In genomic region chr8:103019121-103019520, GRCm38 (mm10) we compare ENCODE assay signal across 8 mouse cellular contexts.
DNase-seq lines count a peak whose midpoint lies in the region; ATAC-seq lines count a peak whose summit lies in the region.

No protein-coding gene starts in this region.

- DNase-seq in cerebellum, postnatal 14 days = peak; percentile 82 to 85
- DNase-seq in cerebellum, adult 11-12 months = no peak
- peak; percentile 8 to 58 for DNase-seq in layer of hippocampus, postnatal 14 days (ENCODE audit: low spot score in 2 of 2)
- no peak for DNase-seq in layer of hippocampus, adult 9-11 months
- DNase-seq in gastrocnemius, postnatal 4 days (ENCODE audit: low spot score in 2 of 2) = peak; percentile 29 to 65
- DNase-seq in ovary, postnatal 36 days (ENCODE audit: low spot score) = peak; percentile 44

- ATAC-seq in megakaryocyte-erythroid progenitor cell, adult 5-6 weeks (replicated peaks; ENCODE audit: low FRiP score, low TSS enrichment, poor library complexity, severe bottlenecking) = no peak
- ATAC-seq in frontal cortex, adult (ENCODE audit: low TSS enrichment) = no peak

Comparison
In these comparisons a context has a peak if more than half of its experiments do, and no peak if none do; other contexts are left out.
1. DNase-seq: peak in cerebellum, postnatal 14 days (2 of 2), layer of hippocampus, postnatal 14 days (2 of 2), gastrocnemius, postnatal 4 days (2 of 2) and ovary, postnatal 36 days (single experiment); none in cerebellum, adult 11-12 months (single experiment) and layer of hippocampus, adult 9-11 months (single experiment).